Mouse (Mus musculus): ENCODE measurements around the gene Cntn1. TPM values are rescaled to one million over a fixed set of nuclear protein-coding genes. Genes with fewer than 3 reads are reported as not detected.
A peak's percentile ranks its signal among the peaks of the same experiment; 100 is the strongest.
"Not testable (repeated sequence)": the region's sequence is repeated elsewhere in the genome, so short reads cannot be mapped to it uniquely, and the experiment has no call there.

Gene Cntn1
- polyA plus RNA-seq, 1 experiment from 2014 or later = 3.1 TPM

GRCm38 (mm10) chr15:92327111-92327510 is 276.1 kb downstream of the Cntn1 start:
- no peak overlapping the region for H3K4me3 ChIP-seq (replicated peaks; ENCODE audit: low read length)
- H3K9ac ChIP-seq (ENCODE audit: low read length) = no peak overlapping the region
- no peaks in the 10 kb centered on the region for H3K9me3 ChIP-seq (replicated peaks; ENCODE audit: control insufficient read depth, low read length)
- no peak overlapping the region for H3K4me2 ChIP-seq (ENCODE audit: low read depth, low read length)
- H3K27ac ChIP-seq (ENCODE audit: low read length) = no peak overlapping the region
- no peaks in the 10 kb centered on the region for H3K27me3 ChIP-seq (ENCODE audit: control insufficient read depth, insufficient read depth, low read length)
- ATAC-seq (ENCODE audit: insufficient read depth, low FRiP score) = no peak
- H3K36me3 ChIP-seq (ENCODE audit: control insufficient read depth, insufficient read depth, low read length) = no peaks in the 10 kb centered on the region
- H3K4me1 ChIP-seq (ENCODE audit: control insufficient read depth, insufficient read depth, low read length) = no peaks in the 10 kb centered on the region
- WGBS = 79% methylated on average over 7 of the region's 7 CpGs

- no peak for ATAC-seq (ENCODE audit: insufficient read depth, low FRiP score)
- H3K4me3 ChIP-seq (replicated peaks; ENCODE audit: low read length) = no peak overlapping the region
- no peak overlapping the region for H3K27ac ChIP-seq (ENCODE audit: low read length)
- no peak overlapping the region for H3K4me2 ChIP-seq (ENCODE audit: low read depth, low read length)
- WGBS = 85% methylated on average over 6 of the region's 6 CpGs
- H3K4me1 ChIP-seq (ENCODE audit: control insufficient read depth, insufficient read depth, low read length) = no peaks in the 10 kb centered on the region
- H3K27me3 ChIP-seq (ENCODE audit: control insufficient read depth, insufficient read depth, low read length) = no peaks in the 10 kb centered on the region
- H3K9ac ChIP-seq (ENCODE audit: low read length) = no peak overlapping the region
- H3K9me3 ChIP-seq (replicated peaks; ENCODE audit: control insufficient read depth, low read length) = no peaks in the 10 kb centered on the region
- no peaks in the 10 kb centered on the region for H3K36me3 ChIP-seq (ENCODE audit: control insufficient read depth, insufficient read depth, low read length)
These were observed 289.3 kb downstream of the Cntn1 start for GRCm38 (mm10) chr15:92340253-92340652.

GRCm38 (mm10) chr15:92341424-92341823 is 290.5 kb downstream of the Cntn1 start:
- Histone ChIP-seq H3K9me3 (replicated peaks; ENCODE audit: control insufficient read depth, low read length) (no peaks in the 10 kb centered on the region), H3K27ac (ENCODE audit: low read length) (no peak overlapping the region), H3K4me2 (ENCODE audit: low read depth, low read length) (no peak overlapping the region), H3K4me1 (ENCODE audit: control insufficient read depth, insufficient read depth, low read length) (no peaks in the 10 kb centered on the region), H3K9ac (ENCODE audit: low read length) (no peak overlapping the region), H3K27me3 (ENCODE audit: control insufficient read depth, insufficient read depth, low read length) (no peaks in the 10 kb centered on the region), H3K4me3 (replicated peaks; ENCODE audit: low read length) (no peak overlapping the region), H3K36me3 (ENCODE audit: control insufficient read depth, insufficient read depth, low read length) (no peaks in the 10 kb centered on the region)
- WGBS = 81% methylated on average over 2 of the region's 2 CpGs
- ATAC-seq (ENCODE audit: insufficient read depth, low FRiP score) = no peak

- no peak overlapping the region for H3K9ac ChIP-seq (ENCODE audit: low read length)
- no peaks in the 10 kb centered on the region for H3K36me3 ChIP-seq (ENCODE audit: control insufficient read depth, insufficient read depth, low read length)
- no peaks in the 10 kb centered on the region for H3K9me3 ChIP-seq (replicated peaks; ENCODE audit: control insufficient read depth, low read length)
- H3K27ac ChIP-seq (ENCODE audit: low read length) = no peak overlapping the region
- H3K4me2 ChIP-seq (ENCODE audit: low read depth, low read length) = no peak overlapping the region
- peak overlapping the region; percentile 36 for H3K4me3 ChIP-seq (replicated peaks; ENCODE audit: low read length)
- H3K4me1 ChIP-seq (ENCODE audit: control insufficient read depth, insufficient read depth, low read length) = no peaks in the 10 kb centered on the region
- 70% methylated on average over 23 of the region's 23 CpGs for WGBS
- no peak for ATAC-seq (ENCODE audit: insufficient read depth, low FRiP score)
- no peaks in the 10 kb centered on the region for H3K27me3 ChIP-seq (ENCODE audit: control insufficient read depth, insufficient read depth, low read length)
These were observed 293.3 kb downstream of the Cntn1 start for GRCm38 (mm10) chr15:92344136-92344869.

GRCm38 (mm10) chr15:92347426-92347825 is 296.5 kb downstream of the Cntn1 start:
- no peaks in the 10 kb centered on the region for H3K4me1 ChIP-seq (ENCODE audit: control insufficient read depth, insufficient read depth, low read length)
- H3K9me3 ChIP-seq (replicated peaks; ENCODE audit: control insufficient read depth, low read length) = no peaks in the 10 kb centered on the region
- no peak overlapping the region for H3K4me3 ChIP-seq (replicated peaks; ENCODE audit: low read length)
- WGBS = 36% methylated on average over 4 of the region's 4 CpGs
- no peaks in the 10 kb centered on the region for H3K36me3 ChIP-seq (ENCODE audit: control insufficient read depth, insufficient read depth, low read length)
- no peaks in the 10 kb centered on the region for H3K27me3 ChIP-seq (ENCODE audit: control insufficient read depth, insufficient read depth, low read length)
- H3K4me2 ChIP-seq (ENCODE audit: low read depth, low read length) = no peak overlapping the region
- no peak overlapping the region for H3K27ac ChIP-seq (ENCODE audit: low read length)
- ATAC-seq (ENCODE audit: insufficient read depth, low FRiP score) = no peak
- H3K9ac ChIP-seq (ENCODE audit: low read length) = no peak overlapping the region

GRCm38 (mm10) chr15:92347902-92348301 is 296.9 kb downstream of the Cntn1 start:
- Histone ChIP-seq H3K9me3 (replicated peaks; ENCODE audit: control insufficient read depth, low read length) (no peaks in the 10 kb centered on the region), H3K4me1 (ENCODE audit: control insufficient read depth, insufficient read depth, low read length) (no peaks in the 10 kb centered on the region), H3K4me2 (ENCODE audit: low read depth, low read length) (no peak overlapping the region), H3K36me3 (ENCODE audit: control insufficient read depth, insufficient read depth, low read length) (no peaks in the 10 kb centered on the region), H3K27me3 (ENCODE audit: control insufficient read depth, insufficient read depth, low read length) (no peaks in the 10 kb centered on the region), H3K27ac (ENCODE audit: low read length) (no peak overlapping the region), H3K9ac (ENCODE audit: low read length) (no peak overlapping the region), H3K4me3 (replicated peaks; ENCODE audit: low read length) (no peak overlapping the region)
- ATAC-seq (ENCODE audit: insufficient read depth, low FRiP score) = no peak
- WGBS = 32% methylated on average over 3 of the region's 3 CpGs

- not testable (repeated sequence) for H3K36me3 ChIP-seq (ENCODE audit: control insufficient read depth, insufficient read depth, low read length); H3K27ac ChIP-seq (ENCODE audit: low read length); H3K4me2 ChIP-seq (ENCODE audit: low read depth, low read length); ATAC-seq (ENCODE audit: insufficient read depth, low FRiP score); H3K9ac ChIP-seq (ENCODE audit: low read length); H3K4me3 ChIP-seq (replicated peaks; ENCODE audit: low read length); H3K4me1 ChIP-seq (ENCODE audit: control insufficient read depth, insufficient read depth, low read length); H3K27me3 ChIP-seq (ENCODE audit: control insufficient read depth, insufficient read depth, low read length); H3K9me3 ChIP-seq (replicated peaks; ENCODE audit: control insufficient read depth, low read length)
These were observed 297.5 kb downstream of the Cntn1 start for GRCm38 (mm10) chr15:92348453-92348852.

- no peaks in the 10 kb centered on the region for H3K27me3 ChIP-seq (ENCODE audit: control insufficient read depth, insufficient read depth, low read length)
- H3K9ac ChIP-seq (ENCODE audit: low read length) = no peak overlapping the region
- H3K27ac ChIP-seq (ENCODE audit: low read length) = no peak overlapping the region
- no peak overlapping the region for H3K4me3 ChIP-seq (replicated peaks; ENCODE audit: low read length)
- 39% methylated on average over 6 of the region's 6 CpGs for WGBS
- H3K9me3 ChIP-seq (replicated peaks; ENCODE audit: control insufficient read depth, low read length) = no peaks in the 10 kb centered on the region
- ATAC-seq (ENCODE audit: insufficient read depth, low FRiP score) = no peak
- H3K4me2 ChIP-seq (ENCODE audit: low read depth, low read length) = no peak overlapping the region
- H3K36me3 ChIP-seq (ENCODE audit: control insufficient read depth, insufficient read depth, low read length) = no peaks in the 10 kb centered on the region
- H3K4me1 ChIP-seq (ENCODE audit: control insufficient read depth, insufficient read depth, low read length) = no peaks in the 10 kb centered on the region
These were observed 313.2 kb downstream of the Cntn1 start for GRCm38 (mm10) chr15:92364153-92364552.

- no peaks in the 10 kb centered on the region for H3K4me1 ChIP-seq (ENCODE audit: control insufficient read depth, insufficient read depth, low read length)
- H3K4me3 ChIP-seq (replicated peaks; ENCODE audit: low read length) = no peak overlapping the region
- ATAC-seq (ENCODE audit: insufficient read depth, low FRiP score) = no peak
- H3K36me3 ChIP-seq (ENCODE audit: control insufficient read depth, insufficient read depth, low read length) = no peaks in the 10 kb centered on the region
- H3K27ac ChIP-seq (ENCODE audit: low read length) = no peak overlapping the region
- H3K9me3 ChIP-seq (replicated peaks; ENCODE audit: control insufficient read depth, low read length) = no peaks in the 10 kb centered on the region
- no peak overlapping the region for H3K9ac ChIP-seq (ENCODE audit: low read length)
- no peak overlapping the region for H3K4me2 ChIP-seq (ENCODE audit: low read depth, low read length)
- no peaks in the 10 kb centered on the region for H3K27me3 ChIP-seq (ENCODE audit: control insufficient read depth, insufficient read depth, low read length)
These were observed 313.6 kb downstream of the Cntn1 start for GRCm38 (mm10) chr15:92364592-92364991.
